Mouse (Mus musculus) lung, postnatal 36 days (tissue): ENCODE results near the gene Fam83d.

Experiments used
- DNase-seq: peaks from one replicate; pipeline ENCODE4 v3.0.0; 2022; ENCODE audit warnings: mixed read lengths

Gene Fam83d

GRCm38 (mm10) chr2:158817708-158818107 is 49.8 kb downstream of the Fam83d start:
- no peak for DNase-seq

DNA sequence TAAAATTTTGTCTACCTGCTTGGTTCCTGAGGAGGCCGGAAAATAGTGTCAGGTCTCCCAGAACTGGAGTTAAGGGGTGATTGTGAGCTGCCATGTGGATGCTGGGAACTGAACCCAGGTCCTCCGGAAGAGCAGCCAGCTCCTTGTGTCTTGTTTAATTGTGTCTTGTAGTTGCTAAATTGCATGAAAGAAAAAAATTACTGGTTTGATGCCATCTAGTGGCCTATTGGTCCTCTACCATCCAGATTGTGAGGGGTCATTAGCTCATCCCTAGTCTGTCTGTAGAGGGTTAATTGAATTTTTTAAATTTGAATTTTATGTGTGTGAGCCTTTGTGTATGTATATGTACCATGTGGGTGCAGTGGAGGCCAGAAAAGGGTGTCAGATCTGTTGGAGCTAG is 60.2 kb downstream of the Fam83d start:
- DNase-seq, result no peak

- DNase-seq, result no peak
These were observed 61.9 kb downstream of the Fam83d start for GRCm38 (mm10) chr2:158829746-158830145.

DNA sequence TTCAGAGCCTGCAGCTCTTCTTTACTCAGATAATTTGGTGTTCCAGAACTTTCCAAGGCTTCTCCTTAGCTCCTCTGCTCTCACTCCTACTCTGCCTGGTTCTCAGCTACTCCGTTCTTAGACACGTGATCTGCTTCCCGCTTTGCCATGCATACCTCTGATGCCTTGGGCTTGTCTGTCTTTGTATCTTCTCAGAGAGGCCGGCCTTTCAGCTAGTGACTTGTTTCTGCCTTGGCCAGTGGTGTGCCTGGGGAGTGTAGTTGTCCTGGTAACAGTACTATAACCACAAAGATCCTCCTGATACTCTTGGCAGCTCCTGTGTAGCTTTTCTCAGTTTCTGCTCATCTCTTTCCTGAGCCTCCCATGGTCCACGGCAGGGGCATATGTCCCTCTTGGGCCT is 65.3 kb downstream of the Fam83d start:
- DNase-seq, result no peak

GRCm38 (mm10) chr2:158833645-158834044 is 65.8 kb downstream of the Fam83d start:
- no peak for DNase-seq
